Mouse (Mus musculus) ES-Bruce4 (cell line): ENCODE data around the gene Mast1.

Source experiments
- CTCF ChIP-seq: IDR thresholded peaks from one replicate; pipeline ENCODE4 v1.8.1; 2011; ENCODE audit warnings: low read depth, low read length
- EP300 ChIP-seq: IDR thresholded peaks from 2 replicates; pipeline ENCODE4 v1.6.1; 2011; ENCODE audit warnings: low read depth, low read length; ENCODE audit not compliant: insufficient read depth

GRCm38 (mm10) chr8:84915269-84915668, 21.9 kb downstream of the Mast1 start:
- TF ChIP-seq CTCF = no peak
- peak; percentile 91 for TF ChIP-seq EP300
